Mouse (Mus musculus): ENCODE results near the gene Mki67. TPM values are rescaled to one million over a fixed set of nuclear protein-coding genes. Genes with fewer than 3 reads are reported as not detected.
"Not testable (repeated sequence)": the region's sequence is repeated elsewhere in the genome, so short reads cannot be mapped to it uniquely, and the experiment has no call there.

Mki67 gene
- polyA plus RNA-seq, 1 experiment from 2014 or later = 43.7 TPM

- no peak overlapping the region for H3K4me3 ChIP-seq (ENCODE audit: low read length)
- no peak overlapping the region for H3K27ac ChIP-seq (ENCODE audit: low read length)
- ATAC-seq (ENCODE audit: low read depth) = no peak
- no peak overlapping the region for H3K4me2 ChIP-seq (ENCODE audit: low read depth, low read length)
- no peak overlapping the region for H3K9ac ChIP-seq (ENCODE audit: low read length)
- peaks cover 64% of the 10 kb centered on the region for H3K36me3 ChIP-seq (ENCODE audit: control insufficient read depth, insufficient read depth, low read length)
- no peaks in the 10 kb centered on the region for H3K27me3 ChIP-seq (ENCODE audit: control insufficient read depth, insufficient read depth, low read depth, low read length)
- no peaks in the 10 kb centered on the region for H3K9me3 ChIP-seq (ENCODE audit: control insufficient read depth, low read length)
- no peaks in the 10 kb centered on the region; the same call in 1 of the 2 replicates for H3K4me1 ChIP-seq (replicated peaks; ENCODE audit: control insufficient read depth, insufficient read depth, low read length)
- WGBS = 94% methylated on average over 1 of the region's 1 CpGs
Measured at GRCm38 (mm10) chr7:135705083-135705482, 11.1 kb downstream of the Mki67 start.

DNA sequence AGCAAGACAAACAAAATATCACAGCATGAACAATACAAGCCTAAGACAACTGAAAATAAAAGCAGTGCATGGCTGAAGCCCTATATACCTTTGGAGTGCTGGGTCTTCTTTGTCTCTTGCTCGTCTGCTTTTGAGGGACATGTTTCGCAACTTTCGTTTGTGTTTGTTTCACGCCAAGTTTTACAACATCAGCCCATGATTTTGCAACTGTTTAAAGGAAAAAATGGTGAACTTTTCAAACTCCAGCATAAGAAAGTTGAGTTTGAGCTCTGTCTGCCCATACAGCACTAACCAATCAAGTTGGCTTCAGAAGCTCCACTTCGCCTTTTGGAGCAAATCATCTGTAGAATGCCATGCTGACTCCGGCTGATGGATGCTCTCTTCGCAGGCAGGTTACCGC lies 11.9 kb downstream of the Mki67 start:
- no peak overlapping the region for H3K9ac ChIP-seq (ENCODE audit: low read length)
- no peaks in the 10 kb centered on the region for H3K9me3 ChIP-seq (ENCODE audit: control insufficient read depth, low read length)
- ATAC-seq (ENCODE audit: low read depth) = no peak
- WGBS = 81% methylated on average over 8 of the region's 8 CpGs
- H3K4me3 ChIP-seq (ENCODE audit: low read length) = no peak overlapping the region
- no peak overlapping the region for H3K27ac ChIP-seq (ENCODE audit: low read length)
- no peaks in the 10 kb centered on the region; the same call in none of the 2 replicates for H3K4me1 ChIP-seq (replicated peaks; ENCODE audit: control insufficient read depth, insufficient read depth, low read length)
- H3K4me2 ChIP-seq (ENCODE audit: low read depth, low read length) = no peak overlapping the region
- H3K27me3 ChIP-seq (ENCODE audit: control insufficient read depth, insufficient read depth, low read depth, low read length) = no peaks in the 10 kb centered on the region
- peaks cover 62% of the 10 kb centered on the region for H3K36me3 ChIP-seq (ENCODE audit: control insufficient read depth, insufficient read depth, low read length)

- Histone ChIP-seq H3K36me3 (ENCODE audit: control insufficient read depth, insufficient read depth, low read length) (peaks cover 61% of the 10 kb centered on the region), H3K4me1 (replicated peaks; ENCODE audit: control insufficient read depth, insufficient read depth, low read length) (no peaks in the 10 kb centered on the region; the same call in none of the 2 replicates), H3K4me3 (ENCODE audit: low read length) (no peak overlapping the region), H3K9ac (ENCODE audit: low read length) (no peak overlapping the region), H3K9me3 (ENCODE audit: control insufficient read depth, low read length) (no peaks in the 10 kb centered on the region), H3K27ac (ENCODE audit: low read length) (no peak overlapping the region), H3K27me3 (ENCODE audit: control insufficient read depth, insufficient read depth, low read depth, low read length) (no peaks in the 10 kb centered on the region), H3K4me2 (ENCODE audit: low read depth, low read length) (no peak overlapping the region)
- WGBS = 79% methylated on average over 9 of the region's 9 CpGs
- no peak for ATAC-seq (ENCODE audit: low read depth)
Measured at GRCm38 (mm10) chr7:135703600-135704148, 12.5 kb downstream of the Mki67 start.

DNA sequence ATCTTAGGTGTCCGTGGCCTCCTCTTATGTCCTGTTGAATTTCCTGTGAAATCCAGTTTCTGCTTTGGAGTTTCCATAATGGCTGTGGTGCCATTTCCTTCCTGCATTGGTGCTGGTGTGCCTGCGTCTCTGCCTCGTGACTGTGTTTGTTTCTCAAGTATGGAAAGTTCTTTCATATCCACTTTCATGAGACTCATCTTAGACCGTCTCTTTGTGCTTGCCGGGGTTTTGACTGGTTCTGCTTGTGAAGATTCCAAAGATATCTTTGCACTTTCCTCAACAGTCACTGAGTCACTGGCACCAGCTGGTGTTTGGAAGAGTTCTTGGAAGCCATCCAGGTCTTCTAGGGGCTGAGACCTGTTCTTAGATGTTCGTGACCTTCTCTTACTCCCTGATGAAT lies 16.8 kb downstream of the Mki67 start:
- H3K4me3 ChIP-seq (ENCODE audit: low read length); H3K27ac ChIP-seq (ENCODE audit: low read length); H3K27me3 ChIP-seq (ENCODE audit: control insufficient read depth, insufficient read depth, low read depth, low read length); ATAC-seq (ENCODE audit: low read depth); H3K4me1 ChIP-seq (replicated peaks; ENCODE audit: control insufficient read depth, insufficient read depth, low read length); H3K4me2 ChIP-seq (ENCODE audit: low read depth, low read length); H3K9me3 ChIP-seq (ENCODE audit: control insufficient read depth, low read length); H3K9ac ChIP-seq (ENCODE audit: low read length): not testable (repeated sequence)
- 47% methylated on average over 6 of the region's 6 CpGs for WGBS
- H3K36me3 ChIP-seq (ENCODE audit: control insufficient read depth, insufficient read depth, low read length) = peaks cover 58% of the 10 kb centered on the region

- Histone ChIP-seq H3K4me1 (replicated peaks; ENCODE audit: control insufficient read depth, insufficient read depth, low read length) (peaks cover 4% of the 10 kb centered on the region), H3K27ac (ENCODE audit: low read length) (no peak overlapping the region), H3K4me3 (ENCODE audit: low read length) (no peak overlapping the region), H3K36me3 (ENCODE audit: control insufficient read depth, insufficient read depth, low read length) (peaks cover 59% of the 10 kb centered on the region), H3K9ac (ENCODE audit: low read length) (no peak overlapping the region), H3K4me2 (ENCODE audit: low read depth, low read length) (no peak overlapping the region), H3K27me3 (ENCODE audit: control insufficient read depth, insufficient read depth, low read depth, low read length) (no peaks in the 10 kb centered on the region), H3K9me3 (ENCODE audit: control insufficient read depth, low read length) (no peaks in the 10 kb centered on the region)
- ATAC-seq (ENCODE audit: low read depth) = no peak
- WGBS = 97% methylated on average over 2 of the region's 2 CpGs
Measured at GRCm38 (mm10) chr7:135698362-135698761, 17.8 kb downstream of the Mki67 start.

GRCm38 (mm10) chr7:135697021-135697740 lies 19.0 kb downstream of the Mki67 start:
- not testable (repeated sequence) for H3K27ac ChIP-seq (ENCODE audit: low read length); H3K9me3 ChIP-seq (ENCODE audit: control insufficient read depth, low read length); H3K4me2 ChIP-seq (ENCODE audit: low read depth, low read length); H3K27me3 ChIP-seq (ENCODE audit: control insufficient read depth, insufficient read depth, low read depth, low read length); H3K4me1 ChIP-seq (replicated peaks; ENCODE audit: control insufficient read depth, insufficient read depth, low read length); H3K4me3 ChIP-seq (ENCODE audit: low read length); H3K9ac ChIP-seq (ENCODE audit: low read length)
- WGBS = 56% methylated on average over 5 of the region's 5 CpGs
- peaks cover 63% of the 10 kb centered on the region for H3K36me3 ChIP-seq (ENCODE audit: control insufficient read depth, insufficient read depth, low read length)
- ATAC-seq (ENCODE audit: low read depth) = peak; percentile 44

GRCm38 (mm10) chr7:135696127-135696526 lies 20.0 kb downstream of the Mki67 start:
- Histone ChIP-seq H3K4me3 (ENCODE audit: low read length) (no peak overlapping the region), H3K4me1 (replicated peaks; ENCODE audit: control insufficient read depth, insufficient read depth, low read length) (peaks cover 4% of the 10 kb centered on the region), H3K27me3 (ENCODE audit: control insufficient read depth, insufficient read depth, low read depth, low read length) (no peaks in the 10 kb centered on the region), H3K4me2 (ENCODE audit: low read depth, low read length) (no peak overlapping the region), H3K27ac (ENCODE audit: low read length) (no peak overlapping the region), H3K9ac (ENCODE audit: low read length) (no peak overlapping the region), H3K36me3 (ENCODE audit: control insufficient read depth, insufficient read depth, low read length) (peaks cover 66% of the 10 kb centered on the region), H3K9me3 (ENCODE audit: control insufficient read depth, low read length) (no peaks in the 10 kb centered on the region)
- 76% methylated on average over 4 of the region's 4 CpGs for WGBS
- ATAC-seq (ENCODE audit: low read depth) = no peak

DNA sequence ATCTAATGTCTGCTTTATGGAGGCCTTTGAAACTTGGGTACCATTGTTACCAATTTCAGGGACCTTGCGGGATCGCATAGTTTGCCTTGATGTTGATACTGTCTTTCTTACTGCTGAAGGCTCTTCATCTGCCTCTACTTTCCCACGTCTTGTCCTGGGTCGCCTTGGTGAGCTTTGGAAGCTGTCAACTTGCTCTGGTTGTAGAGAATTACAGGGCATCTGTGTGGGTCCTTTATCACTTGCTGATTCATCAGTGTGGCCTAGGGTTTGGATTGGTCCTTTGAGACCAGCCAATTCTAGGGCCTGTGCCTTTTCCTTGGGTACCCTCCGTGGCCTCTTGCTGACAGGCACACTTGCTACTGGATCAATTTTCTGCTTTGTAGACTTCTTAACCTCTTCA lies 21.4 kb downstream of the Mki67 start:
- Histone ChIP-seq H3K27me3 (ENCODE audit: control insufficient read depth, insufficient read depth, low read depth, low read length) (no peaks in the 10 kb centered on the region), H3K9me3 (ENCODE audit: control insufficient read depth, low read length) (no peaks in the 10 kb centered on the region), H3K4me2 (ENCODE audit: low read depth, low read length) (no peak overlapping the region), H3K9ac (ENCODE audit: low read length) (no peak overlapping the region), H3K36me3 (ENCODE audit: control insufficient read depth, insufficient read depth, low read length) (peaks cover 68% of the 10 kb centered on the region), H3K4me3 (ENCODE audit: low read length) (no peak overlapping the region), H3K27ac (ENCODE audit: low read length) (no peak overlapping the region), H3K4me1 (replicated peaks; ENCODE audit: control insufficient read depth, insufficient read depth, low read length) (peaks cover 4% of the 10 kb centered on the region; the same call in 1 of the 2 replicates)
- ATAC-seq (ENCODE audit: low read depth) = no peak
- 95% methylated on average over 5 of the region's 5 CpGs for WGBS

GRCm38 (mm10) chr7:135694130-135694529 lies 22.0 kb downstream of the Mki67 start:
- Histone ChIP-seq H3K4me3 (ENCODE audit: low read length) (no peak overlapping the region), H3K27ac (ENCODE audit: low read length) (no peak overlapping the region), H3K9ac (ENCODE audit: low read length) (no peak overlapping the region), H3K9me3 (ENCODE audit: control insufficient read depth, low read length) (no peaks in the 10 kb centered on the region), H3K36me3 (ENCODE audit: control insufficient read depth, insufficient read depth, low read length) (peaks cover 73% of the 10 kb centered on the region), H3K4me1 (replicated peaks; ENCODE audit: control insufficient read depth, insufficient read depth, low read length) (peaks cover 4% of the 10 kb centered on the region; the same call in 1 of the 2 replicates), H3K27me3 (ENCODE audit: control insufficient read depth, insufficient read depth, low read depth, low read length) (no peaks in the 10 kb centered on the region), H3K4me2 (ENCODE audit: low read depth, low read length) (no peak overlapping the region)
- no peak for ATAC-seq (ENCODE audit: low read depth)
- 88% methylated on average over 4 of the region's 4 CpGs for WGBS
